Mouse (Mus musculus) intestine, postnatal 0 days (tissue): ENCODE results near the gene Hdac4. TPM values are rescaled to one million over a fixed set of nuclear protein-coding genes. Genes with fewer than 3 reads are reported as not detected.

ENCODE experiments used
- ATAC-seq: fragments of 200-750 bp; cut with Nextera tagmentation; 2 replicates; pipeline ENCODE4 v1.8.0; 2017; ENCODE audit warnings: mild to moderate bottlenecking, moderate TSS enrichment, moderate library complexity
- H3K27ac ChIP-seq: fragments of 300-500 bp; sonication (generic); 2 replicates; pipeline ENCODE4 v1.5.1; 2014; ENCODE audit warnings: mild to moderate bottlenecking, low read depth, low read length, moderate library complexity
- H3K27me3 ChIP-seq: fragments of 300-500 bp; sonication (generic); replicated peaks from 2 replicates; pipeline ENCODE4 v1.6.1; 2014; ENCODE audit warnings: low read length, mixed read lengths; ENCODE audit not compliant: control insufficient read depth, insufficient read depth
- H3K36me3 ChIP-seq: fragments of 300-500 bp; sonication (generic); 2 replicates; pipeline ENCODE4 v1.6.1; 2014; ENCODE audit warnings: mild to moderate bottlenecking, moderate library complexity; ENCODE audit not compliant: control insufficient read depth, insufficient read depth
- H3K4me1 ChIP-seq: fragments of 300-500 bp; sonication (generic); replicated peaks from 2 replicates; pipeline ENCODE4 v1.6.1; 2014; ENCODE audit warnings: antibody characterized with exemption, low read length, mixed read lengths; ENCODE audit not compliant: control insufficient read depth, insufficient read depth
- H3K4me2 ChIP-seq: fragments of 300-500 bp; sonication (generic); replicated peaks from 2 replicates; pipeline ENCODE4 v1.6.1; 2014; ENCODE audit warnings: low read depth, mild to moderate bottlenecking, moderate library complexity
- H3K4me3 ChIP-seq: fragments of 300-500 bp; sonication (generic); 2 replicates; pipeline ENCODE4 v1.5.1; 2014; ENCODE audit warnings: low read depth, low read length
- H3K9ac ChIP-seq: fragments of 300-500 bp; sonication (generic); 2 replicates; pipeline ENCODE4 v1.6.1; 2014; ENCODE audit warnings: mild to moderate bottlenecking, low read depth, low read length
- H3K9me3 ChIP-seq: fragments of 300-500 bp; sonication (generic); 2 replicates; pipeline ENCODE4 v1.6.1; 2016; ENCODE audit warnings: mixed run types; ENCODE audit not compliant: control insufficient read depth
- CTCF ChIP-seq: sonication (generic); IDR thresholded peaks from 2 replicates; pipeline ENCODE4 v1.5.1; 2016; ENCODE audit warnings: low read depth, mild to moderate bottlenecking, control low read depth, antibody characterized with exemption, moderate library complexity
- WGBS: fragments of 180-500 bp; shearing (Covaris S2); extraction: QIAGEN DNeasy Blood & Tissue Kit; methylation state at CpG from one replicate; pipeline ENCODE4 v1.1.7; 2014; 5-methylcytosine and 5-hydroxymethylcytosine counted together
- polyA plus RNA-seq: library from polyadenylated mRNA; unstranded; fragments of >200 nt; fragmentation: Nextera tagmentation; extraction: Ambion mirVana; gene quantifications from 2 replicates; pipeline ENCODE4 v1.2.1, GENCODE M21; 2015

Hdac4 gene
- polyA plus RNA-seq = 6.7 and 7.1 TPM in 2 replicates

GRCm38 (mm10) chr1:92195360-92196149 lies at the start of gene Hdac4:
TSS of gene Hdac4 (minus strand) at chr1:92195699.
- no peaks in the 10 kb centered on the region for H3K36me3 ChIP-seq
- no peaks in the 10 kb centered on the region for H3K9me3 ChIP-seq
- no peak for TF ChIP-seq CTCF
- no peak within 1 kb of the TSS for H3K4me2 ChIP-seq
- H3K27me3 ChIP-seq = no peaks in the 10 kb centered on the region
- no peak within 1 kb of the TSS for H3K27ac ChIP-seq
- ATAC-seq = no peak
- H3K4me1 ChIP-seq = no peaks in the 10 kb centered on the region
- H3K9ac ChIP-seq = no peak within 1 kb of the TSS
- no peak within 1 kb of the TSS for H3K4me3 ChIP-seq
- WGBS = 64% methylated on average over 13 of the region's 13 CpGs

- H3K4me1 ChIP-seq = no peaks in the 10 kb centered on the region
- no peak overlapping the region for H3K4me3 ChIP-seq
- no peak overlapping the region for H3K9ac ChIP-seq
- H3K9me3 ChIP-seq = no peaks in the 10 kb centered on the region
- no peak overlapping the region for H3K4me2 ChIP-seq
- H3K36me3 ChIP-seq = no peaks in the 10 kb centered on the region
- 86% methylated on average over 8 of the region's 8 CpGs for WGBS
- TF ChIP-seq CTCF = no peak
- no peaks in the 10 kb centered on the region for H3K27me3 ChIP-seq
- no peak for ATAC-seq
- no peak overlapping the region for H3K27ac ChIP-seq
Observed at GRCm38 (mm10) chr1:92243549-92243948, 48.0 kb upstream of the Hdac4 start.

GRCm38 (mm10) chr1:92240072-92240471 lies 44.6 kb upstream of the Hdac4 start:
- no peak for TF ChIP-seq CTCF
- H3K36me3 ChIP-seq = no peaks in the 10 kb centered on the region
- H3K4me2 ChIP-seq = no peak overlapping the region
- no peak for ATAC-seq
- H3K27me3 ChIP-seq = no peaks in the 10 kb centered on the region
- no peak overlapping the region for H3K9ac ChIP-seq
- WGBS = 87% methylated on average over 4 of the region's 4 CpGs
- no peaks in the 10 kb centered on the region for H3K4me1 ChIP-seq
- H3K4me3 ChIP-seq = no peak overlapping the region
- no peaks in the 10 kb centered on the region for H3K9me3 ChIP-seq
- no peak overlapping the region for H3K27ac ChIP-seq

- no peaks in the 10 kb centered on the region for H3K4me1 ChIP-seq
- WGBS = 88% methylated on average over 4 of the region's 4 CpGs
- no peak overlapping the region for H3K4me2 ChIP-seq
- no peaks in the 10 kb centered on the region for H3K36me3 ChIP-seq
- no peak for ATAC-seq
- no peak overlapping the region for H3K4me3 ChIP-seq
- TF ChIP-seq CTCF = no peak
- no peak overlapping the region for H3K9ac ChIP-seq
- no peaks in the 10 kb centered on the region for H3K27me3 ChIP-seq
- no peak overlapping the region for H3K27ac ChIP-seq
- H3K9me3 ChIP-seq = no peaks in the 10 kb centered on the region
Observed at GRCm38 (mm10) chr1:92235600-92235999, 40.1 kb upstream of the Hdac4 start.

- Histone ChIP-seq H3K4me3 (no peak overlapping the region), H3K4me2 (no peak overlapping the region), H3K9me3 (no peaks in the 10 kb centered on the region), H3K9ac (no peak overlapping the region), H3K36me3 (no peaks in the 10 kb centered on the region), H3K27me3 (no peaks in the 10 kb centered on the region), H3K4me1 (no peaks in the 10 kb centered on the region), H3K27ac (no peak overlapping the region)
- WGBS = 85% methylated on average over 2 of the region's 2 CpGs
- ATAC-seq = no peak
- no peak for TF ChIP-seq CTCF
Observed at GRCm38 (mm10) chr1:92225297-92225696, 29.8 kb upstream of the Hdac4 start.

GRCm38 (mm10) chr1:92223956-92224891 lies 28.7 kb upstream of the Hdac4 start:
- TF ChIP-seq CTCF = no peak
- Histone ChIP-seq H3K27me3 (no peaks in the 10 kb centered on the region), H3K27ac (no peak overlapping the region), H3K9ac (no peak overlapping the region), H3K4me3 (no peak overlapping the region), H3K36me3 (no peaks in the 10 kb centered on the region), H3K4me2 (no peak overlapping the region), H3K4me1 (no peaks in the 10 kb centered on the region), H3K9me3 (no peaks in the 10 kb centered on the region)
- ATAC-seq = no peak
- WGBS = 67% methylated on average over 17 of the region's 17 CpGs
